Mouse (Mus musculus) ovary, adult 18-20 months (tissue): ENCODE data around the gene Acat3.
"Not testable (repeated sequence)": the region's sequence is repeated elsewhere in the genome, so short reads cannot be mapped to it uniquely, and the experiment has no call there.

ENCODE experiments used
- DNase-seq: peaks from one replicate; pipeline ENCODE4 v3.0.0; 2022; ENCODE audit warnings: low spot score, mixed read lengths

The Acat3 gene

DNA sequence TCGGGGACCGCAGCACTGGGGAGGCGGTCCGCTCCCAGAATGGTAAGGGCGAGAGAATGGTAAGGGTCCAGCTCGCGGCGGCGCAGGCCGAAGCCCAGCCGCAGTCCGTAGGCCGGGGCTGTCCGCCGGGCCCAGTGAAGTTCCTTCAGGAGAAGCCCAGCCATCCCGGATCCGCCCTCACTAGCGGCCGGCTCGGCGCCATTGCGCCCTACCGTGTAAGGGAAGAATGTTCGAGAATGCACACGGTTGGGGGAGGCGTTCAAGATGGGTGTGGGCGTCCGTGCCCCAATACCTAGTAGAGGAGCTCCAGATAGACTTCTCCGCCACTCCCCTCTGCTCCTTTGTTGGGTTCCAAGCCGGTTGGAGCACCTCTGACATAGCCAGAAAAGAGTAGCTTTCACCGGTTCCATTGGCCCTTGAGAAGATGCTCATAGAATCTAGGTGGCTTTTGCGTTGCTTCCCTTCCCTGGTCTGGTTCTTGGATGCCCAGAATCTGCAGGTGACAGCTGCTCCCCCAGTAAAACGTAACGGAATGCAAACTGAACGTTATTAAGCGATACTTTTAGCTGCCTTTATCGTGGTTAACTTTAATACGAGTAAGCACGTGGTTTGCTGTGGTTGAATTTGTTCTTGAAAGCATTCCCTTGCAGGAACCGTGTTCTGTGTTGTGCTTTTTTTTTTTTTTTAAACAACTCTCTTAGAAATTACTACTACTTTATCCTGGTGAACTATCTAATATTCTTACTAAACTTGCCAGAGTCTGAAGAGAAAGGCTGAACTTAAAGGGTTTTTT lies 23.6 kb downstream of the Acat3 start:
- no peak for DNase-seq

DNA sequence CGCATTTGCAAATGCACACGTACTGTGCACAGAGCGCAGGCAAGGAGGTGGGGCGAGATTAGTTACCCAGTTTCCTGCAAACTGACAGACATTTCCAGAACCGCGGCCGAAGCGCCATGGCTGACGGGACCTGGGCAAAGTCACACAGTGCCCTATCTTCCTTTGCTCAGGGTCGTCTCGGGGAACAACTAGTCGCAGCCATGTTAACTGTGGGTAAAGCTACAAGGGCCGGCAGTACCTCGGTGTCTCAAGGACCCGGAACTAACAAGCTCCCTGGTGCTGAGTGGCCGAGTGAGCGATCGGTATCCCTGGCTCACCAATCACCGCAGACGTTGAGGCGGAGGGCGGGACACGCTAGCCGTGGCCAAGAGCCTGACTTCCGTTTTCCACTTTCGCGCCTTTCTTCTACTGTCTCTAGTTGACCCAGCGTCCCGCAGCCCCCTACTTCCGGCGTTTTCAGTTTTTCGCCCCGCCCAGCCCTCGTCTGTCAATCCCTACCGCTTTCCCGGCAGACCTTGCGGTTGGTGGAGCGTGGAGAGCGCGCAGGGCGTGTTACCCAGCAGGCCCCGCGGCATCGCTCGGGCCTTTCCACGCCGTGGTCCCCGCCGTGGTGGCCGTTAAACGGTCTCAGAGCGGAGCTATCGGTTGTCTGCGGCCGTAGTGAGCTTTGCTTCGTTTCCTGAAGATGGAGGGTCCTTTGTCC lies 24.4 kb downstream of the Acat3 start, which contains the start of gene Mrpl18:
TSS of gene Mrpl18 (minus strand) at position 465 of the 703 bp plus-strand sequence.
- DNase-seq = peak; percentile 99

DNA sequence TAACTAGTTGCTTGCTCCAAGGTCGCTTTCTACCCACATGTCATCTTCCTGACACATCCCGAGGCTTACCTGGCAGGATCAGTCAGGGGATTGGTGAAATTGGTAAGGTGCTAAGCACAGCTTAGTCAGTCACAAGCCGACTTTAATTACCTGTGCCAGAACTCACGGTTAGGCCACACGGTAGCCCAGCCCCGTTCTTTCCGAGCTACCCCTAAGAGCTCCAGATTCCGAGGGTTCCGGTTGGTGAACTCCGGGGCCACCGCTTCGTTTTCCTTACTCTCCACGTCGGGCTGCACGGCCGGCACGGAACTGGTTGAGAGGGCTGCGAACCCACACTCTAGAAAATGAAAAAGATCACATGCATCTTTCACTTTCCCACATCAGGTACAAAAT lies 24.9 kb downstream of the Acat3 start, which contains the start of gene Tcp1:
TSS of gene Tcp1 (plus strand) at position 214 of the 393 bp plus-strand sequence.
- no peak for DNase-seq

DNA sequence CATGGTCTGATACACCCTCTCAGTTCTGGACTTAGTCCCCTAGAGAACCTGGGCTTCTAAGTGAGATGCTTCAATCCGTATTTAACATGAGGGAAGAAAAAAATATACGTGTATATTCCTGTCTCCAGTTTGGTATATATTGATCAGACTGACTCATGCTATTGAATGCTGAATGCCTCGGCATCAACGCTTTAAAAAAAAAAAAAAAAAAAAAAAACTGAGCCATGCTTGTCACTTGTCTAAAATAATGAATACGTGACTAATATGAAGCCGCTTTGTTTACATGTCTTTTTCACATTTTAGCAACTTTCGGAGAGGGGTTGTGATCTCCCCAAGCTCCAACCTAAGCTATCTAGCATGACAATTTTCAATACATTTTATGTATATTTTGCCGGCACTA lies 30.0 kb downstream of the Acat3 start:
- DNase-seq = no peak

DNA sequence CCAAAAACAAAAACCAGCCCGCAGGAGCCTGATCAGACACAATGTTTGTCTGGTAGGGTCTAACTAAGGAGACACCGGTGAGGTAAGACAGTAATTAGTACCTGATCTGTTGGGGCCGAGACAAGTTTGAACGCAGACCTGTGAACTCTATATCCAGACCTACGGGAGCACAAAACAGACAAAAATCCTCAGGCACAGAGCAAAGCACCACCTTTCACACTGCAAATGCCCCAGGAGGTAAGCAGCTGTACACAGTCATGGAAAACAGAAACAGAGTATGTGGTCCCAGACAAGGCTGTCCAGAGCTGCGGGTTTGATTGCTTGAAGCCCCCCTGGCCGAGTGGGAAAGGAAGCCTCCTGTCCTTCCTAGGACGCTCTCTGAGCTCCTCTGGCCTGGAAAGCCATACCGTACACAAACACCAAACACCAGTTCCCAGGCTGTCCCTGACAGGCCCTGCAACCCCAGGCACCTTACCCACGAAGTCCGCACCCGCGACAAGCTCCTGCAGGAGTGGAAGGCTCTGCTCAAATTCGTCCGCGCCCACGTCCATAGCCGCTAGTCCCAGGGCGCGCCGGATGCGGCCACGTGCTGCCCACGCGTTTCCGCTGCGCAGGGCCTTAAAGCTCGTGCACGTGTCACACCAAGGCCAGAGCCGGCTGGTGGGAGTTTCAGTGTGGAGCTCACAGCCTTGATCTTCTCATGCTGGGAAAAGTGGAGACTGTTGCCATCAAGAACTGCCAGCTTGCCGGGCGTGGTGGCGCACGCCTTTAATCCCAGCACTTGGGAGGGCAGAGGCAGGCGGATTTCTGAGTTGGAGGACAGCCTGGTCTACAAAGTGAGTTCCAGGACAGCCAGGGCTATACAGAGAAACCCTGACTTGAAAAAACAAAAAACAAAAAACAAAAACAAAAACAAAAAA lies 30.8 kb downstream of the Acat3 start, which contains the start of gene Pnldc1:
TSS of gene Pnldc1 (minus strand) at position 870 of the 920 bp plus-strand sequence.
- DNase-seq = peak; percentile 10

DNA sequence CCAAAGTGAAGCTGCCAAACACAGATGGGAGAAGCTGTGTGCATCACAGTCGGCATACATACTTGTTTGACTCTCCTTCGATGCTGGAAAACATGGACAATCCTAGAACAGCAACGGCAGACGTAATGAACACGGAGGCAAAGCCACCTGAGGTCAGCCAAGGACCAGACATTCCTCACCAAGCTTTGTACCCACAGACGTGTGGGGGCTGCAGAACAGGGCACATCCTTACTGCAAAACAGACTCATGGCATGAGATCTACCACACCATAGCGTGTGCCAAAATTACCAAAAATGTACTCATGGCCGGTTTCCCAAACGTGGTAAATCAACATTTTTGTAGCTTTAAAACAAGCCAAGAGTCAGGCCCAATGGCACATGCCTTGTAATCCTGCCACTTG lies 34.0 kb downstream of the Acat3 start:
- no peak for DNase-seq

DNA sequence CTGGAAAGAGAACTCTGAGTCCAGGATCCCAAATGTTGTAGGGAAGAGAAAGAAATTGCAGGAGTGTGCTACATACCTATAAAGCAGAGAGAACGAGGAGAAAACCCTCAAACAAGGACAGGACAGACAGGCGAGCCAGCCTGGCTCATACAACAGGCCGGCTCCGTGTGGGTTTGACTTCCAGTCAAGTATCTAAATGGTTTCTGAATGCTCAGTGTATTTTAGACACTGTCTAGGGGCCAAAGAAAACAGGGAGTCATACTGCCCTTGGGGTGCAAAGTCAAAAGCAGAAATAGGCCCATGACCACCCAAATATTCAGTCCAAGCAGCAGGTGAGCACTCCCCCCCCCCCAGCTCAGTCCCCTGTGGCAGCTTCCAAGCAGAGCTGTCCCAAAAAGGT lies 34.6 kb downstream of the Acat3 start:
- no peak for DNase-seq

DNA sequence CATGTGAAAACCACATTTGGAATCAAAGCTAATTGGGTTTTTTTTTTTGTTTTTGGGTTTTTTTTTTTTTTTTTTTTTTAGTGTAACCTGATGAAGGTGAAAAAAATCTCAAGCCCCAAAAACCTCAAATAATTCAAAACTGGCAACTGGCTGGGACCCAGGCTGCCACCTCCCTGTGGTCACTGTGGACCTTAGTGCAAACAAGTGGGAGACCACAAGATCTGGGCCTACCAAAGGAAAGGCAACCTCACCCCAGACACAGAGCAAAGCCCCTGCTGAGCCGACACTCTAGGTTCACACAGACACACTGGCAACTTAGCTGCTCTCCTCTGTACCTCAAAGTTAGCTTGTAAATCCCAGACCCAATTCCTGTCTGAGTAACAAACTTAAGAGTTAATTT lies 36.1 kb downstream of the Acat3 start:
- DNase-seq = no peak

DNA sequence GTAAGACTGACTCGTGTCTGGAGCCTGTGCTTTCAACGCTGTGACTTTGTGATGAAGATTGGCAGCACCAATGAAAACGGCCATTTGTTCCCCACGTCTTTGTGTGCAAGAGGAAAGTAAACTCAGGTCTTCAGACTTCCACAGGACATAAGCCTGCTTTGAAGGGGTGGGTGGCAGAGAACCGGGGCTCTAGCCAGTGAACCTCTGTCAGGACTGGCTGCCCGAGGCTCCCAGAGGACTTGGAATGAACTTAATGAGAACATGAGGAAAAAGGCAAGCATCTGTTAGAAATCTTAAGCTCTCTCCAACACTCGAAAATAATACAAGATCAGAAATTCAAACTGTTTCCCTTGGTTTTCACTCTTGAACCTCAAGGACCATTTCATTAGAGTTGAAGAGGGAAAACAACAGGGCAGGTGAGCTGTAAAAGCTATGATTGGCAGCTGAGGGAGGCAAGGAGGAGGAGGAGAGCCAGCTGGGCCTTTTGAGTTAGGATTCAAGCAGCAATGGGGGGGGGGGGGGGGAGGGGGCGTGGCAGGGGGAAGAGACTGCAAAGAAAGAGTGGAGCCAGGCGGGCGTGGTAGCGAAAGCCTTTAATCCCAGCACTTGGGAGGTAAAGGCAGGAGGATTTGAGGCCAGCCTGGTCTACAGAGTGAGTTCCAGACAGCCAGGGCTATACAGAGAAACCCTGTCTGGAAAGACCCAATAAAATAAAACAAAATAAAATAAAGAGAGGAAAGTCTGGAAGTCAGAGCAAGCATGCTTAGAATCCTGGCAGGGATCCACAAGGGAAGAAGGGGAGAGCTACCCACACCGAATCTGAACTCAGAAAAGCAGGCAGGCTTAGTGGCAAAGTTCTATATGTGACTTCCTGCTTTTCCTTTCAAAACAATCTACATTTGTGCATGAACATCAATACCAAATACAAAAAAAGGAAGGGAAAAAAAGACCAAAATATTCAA lies 36.7 kb downstream of the Acat3 start:
- DNase-seq = no peak

DNA sequence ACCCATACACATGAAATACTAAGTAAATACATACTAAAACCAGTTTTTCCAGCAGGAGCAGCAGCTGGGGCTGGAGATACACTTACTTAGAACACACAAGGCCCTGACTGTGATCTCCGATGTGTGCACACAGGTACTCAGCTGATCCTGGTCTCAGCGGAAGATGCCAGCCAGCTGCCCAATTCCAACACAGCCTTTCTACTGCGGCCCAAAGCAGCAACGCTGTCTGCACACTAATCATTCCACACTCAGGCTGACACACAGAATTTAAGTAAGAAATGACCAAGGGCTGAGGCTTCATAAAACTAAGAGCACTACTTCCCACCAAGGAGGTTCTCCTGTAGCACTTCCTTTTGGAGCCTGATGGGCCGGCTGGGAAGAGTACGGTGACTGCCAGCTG lies 38.1 kb downstream of the Acat3 start:
- no peak for DNase-seq

DNA sequence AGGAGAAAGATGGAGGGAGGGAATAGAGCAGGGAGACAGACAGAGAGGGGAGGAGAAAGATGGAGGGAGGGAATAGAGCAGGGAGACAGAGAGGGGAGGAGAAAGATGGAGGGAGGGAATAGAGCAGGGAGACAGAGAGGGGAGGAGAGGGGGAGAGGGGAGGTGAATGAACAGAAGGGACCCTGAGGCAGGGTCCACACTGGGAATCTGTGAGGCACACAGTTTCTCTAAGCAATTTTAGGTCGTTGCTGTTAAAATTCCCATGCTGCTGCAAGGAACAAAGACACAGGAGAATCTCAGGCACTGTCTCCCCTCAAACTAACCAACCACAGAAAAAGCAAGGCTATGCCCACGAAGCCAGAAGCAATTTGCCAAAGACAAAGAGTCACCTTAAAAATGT lies 41.8 kb downstream of the Acat3 start:
- not testable (repeated sequence) for DNase-seq

DNA sequence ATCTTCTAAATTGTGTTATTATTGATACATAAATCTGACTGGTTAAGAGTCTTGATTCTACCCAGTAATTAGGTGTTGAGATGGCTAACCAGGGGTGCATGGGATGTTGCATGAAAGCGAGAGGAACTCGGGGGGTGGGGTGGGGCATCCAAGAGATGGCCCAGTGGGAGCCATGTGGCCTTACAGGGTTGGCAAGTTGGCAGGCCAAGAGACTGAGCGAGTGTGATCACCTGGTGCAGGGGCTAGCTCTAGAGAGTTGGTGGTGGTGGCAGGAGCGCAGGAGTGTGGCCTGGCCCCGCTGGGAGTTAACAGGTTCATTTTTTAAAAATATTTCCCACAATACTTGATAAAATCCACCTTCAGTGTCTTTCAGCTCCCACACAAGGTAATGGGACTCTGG lies 42.7 kb downstream of the Acat3 start:
- no peak for DNase-seq

DNA sequence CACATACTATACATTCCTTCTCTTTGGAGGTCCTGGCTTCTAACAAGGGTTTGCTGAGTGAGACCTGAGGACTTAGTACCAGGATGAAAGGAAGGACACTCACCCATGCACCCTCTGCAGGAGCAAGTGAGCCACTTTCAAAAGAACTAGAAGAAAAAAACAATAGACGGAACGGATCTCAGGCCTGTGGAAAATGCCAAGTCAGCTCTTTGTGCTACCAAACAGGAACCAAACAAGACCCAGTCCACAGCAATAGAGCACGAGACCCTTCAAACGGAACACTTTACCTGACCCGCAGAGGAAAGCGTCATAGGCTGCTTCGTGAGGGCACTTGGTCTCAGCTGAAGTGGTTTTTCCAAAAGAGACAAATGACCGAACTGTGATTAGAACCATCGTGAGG lies 48.4 kb downstream of the Acat3 start:
- no peak for DNase-seq

DNA sequence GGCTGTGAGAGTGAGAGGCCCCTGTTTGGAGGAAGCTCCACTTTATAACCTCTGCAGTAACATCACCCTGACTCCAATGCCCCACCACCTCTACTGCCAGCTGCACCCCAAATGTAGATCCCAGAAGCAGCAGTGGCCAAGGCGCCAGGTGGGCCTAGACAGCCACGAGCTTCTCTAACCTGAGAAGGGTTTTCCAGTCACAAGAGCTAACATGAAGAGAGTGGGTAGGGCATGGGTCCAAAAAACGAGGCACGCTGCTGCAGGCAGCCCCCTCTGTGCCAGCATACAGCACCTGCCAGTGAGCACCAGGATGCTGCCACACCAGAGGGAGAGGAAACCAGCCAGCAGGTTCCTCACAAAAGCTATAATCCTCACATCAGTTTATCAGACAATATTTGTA lies 49.3 kb downstream of the Acat3 start:
- no peak for DNase-seq

DNA sequence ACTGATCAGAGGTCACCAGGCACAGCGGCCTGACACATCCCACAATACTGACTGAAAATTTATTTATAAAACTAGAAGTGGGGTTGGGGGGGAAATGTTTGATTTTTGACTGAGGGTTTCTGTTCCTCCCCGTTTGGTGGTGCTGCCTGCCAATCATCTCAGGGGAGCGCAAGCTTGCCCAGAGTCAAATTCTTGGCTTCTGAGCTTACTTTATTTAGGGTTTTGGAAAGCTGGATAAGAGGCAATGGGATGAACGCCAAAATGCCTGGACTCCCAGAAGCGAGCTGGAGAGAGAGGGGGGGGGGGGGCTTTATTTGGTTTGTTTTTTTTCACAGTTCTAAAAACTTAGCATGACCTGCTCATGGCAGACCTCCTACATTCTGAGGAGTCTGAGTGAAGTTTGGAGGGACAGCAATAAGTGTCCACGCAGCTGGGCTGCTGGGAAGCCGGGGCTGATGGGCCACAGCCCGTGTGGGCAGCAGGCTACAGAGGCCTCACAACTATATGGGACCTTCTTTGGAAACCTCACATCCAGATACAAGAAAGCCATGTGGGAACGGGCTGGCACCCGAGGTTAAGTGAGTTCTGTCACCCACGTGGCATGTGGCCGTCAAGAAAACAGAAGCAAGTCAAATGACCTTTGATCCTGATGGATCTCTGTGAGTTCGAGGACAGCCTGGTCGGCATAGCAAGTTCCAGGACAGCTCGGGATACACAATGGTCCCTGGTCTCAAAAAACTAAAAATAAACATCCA lies 53.2 kb downstream of the Acat3 start:
- no peak for DNase-seq

DNA sequence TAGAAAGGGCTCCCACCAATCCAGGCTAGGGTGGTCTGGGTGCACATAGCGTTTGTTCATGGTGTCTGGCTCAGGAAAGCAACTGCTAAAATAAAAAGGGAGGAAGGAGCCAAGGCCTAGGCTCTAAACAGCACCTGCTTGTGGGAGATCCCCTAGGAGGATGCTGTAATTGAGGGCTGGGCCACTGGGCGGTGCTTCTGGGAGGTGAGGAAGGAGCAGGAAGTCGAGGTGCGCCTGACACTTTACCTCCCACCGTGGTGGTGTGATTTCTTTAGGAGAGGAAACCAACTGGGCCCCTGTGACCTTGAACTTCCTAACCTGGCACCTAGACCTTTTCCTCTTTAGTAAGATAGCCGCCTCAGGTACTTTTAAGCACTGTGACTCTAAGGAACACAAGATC lies 53.8 kb downstream of the Acat3 start:
- DNase-seq = no peak

DNA sequence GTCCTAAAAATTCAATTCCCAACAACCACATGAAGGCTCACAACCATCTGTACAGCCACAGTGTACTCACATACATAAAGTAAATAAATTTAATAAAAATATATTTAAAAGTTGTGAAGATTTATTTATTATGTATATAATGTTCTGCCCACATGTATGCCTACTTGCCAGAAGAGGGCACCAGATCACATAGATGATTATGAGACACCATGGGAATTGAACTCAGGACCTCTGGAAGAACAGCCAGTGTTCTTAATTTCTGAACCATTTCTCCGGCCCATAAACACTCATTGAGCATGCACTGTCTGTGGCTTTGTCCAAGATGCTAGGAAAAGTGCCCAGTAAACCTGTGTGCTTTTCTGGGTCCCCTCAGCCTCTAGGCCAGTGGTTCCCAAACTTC lies 59.2 kb downstream of the Acat3 start:
- no peak for DNase-seq

DNA sequence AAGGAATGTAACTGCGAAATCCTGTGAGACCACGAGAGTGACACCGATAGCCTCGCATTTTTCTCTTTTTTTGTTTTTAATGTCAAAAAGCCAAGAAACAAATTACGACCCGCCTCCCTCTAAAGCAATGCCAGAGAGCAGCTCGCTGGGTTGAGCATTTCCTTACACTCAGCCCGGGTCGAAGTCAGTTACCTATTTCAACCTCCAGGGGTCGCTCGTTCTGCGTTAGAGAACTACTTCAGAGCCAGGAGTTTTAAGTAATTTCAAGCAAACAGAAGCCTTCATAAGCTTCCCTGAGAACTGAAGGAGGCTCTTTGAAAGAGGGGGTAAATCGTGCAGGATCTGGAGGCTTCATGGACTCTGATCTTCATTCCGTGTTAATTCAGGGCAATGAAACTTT lies 60.2 kb downstream of the Acat3 start:
- DNase-seq = peak; percentile 48

DNA sequence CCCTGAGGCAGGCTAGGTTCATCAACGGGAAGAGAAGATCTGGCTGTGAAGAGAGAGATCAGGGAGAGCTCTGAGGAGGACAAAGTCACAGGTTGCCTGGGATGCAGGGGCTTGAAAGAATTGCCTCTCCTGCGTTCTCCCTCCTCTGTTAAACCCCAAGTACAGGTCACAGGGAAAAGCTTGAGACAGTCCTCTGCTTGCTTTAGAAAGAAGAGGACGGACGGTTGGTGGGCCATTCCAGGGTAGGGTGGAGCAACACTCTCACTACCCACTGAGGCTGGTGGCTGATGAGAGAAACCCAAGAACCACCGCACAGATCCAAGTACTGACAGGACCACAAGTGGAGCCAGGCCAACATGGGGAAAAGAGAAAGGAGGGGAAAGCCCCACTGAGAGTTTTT lies 64.7 kb downstream of the Acat3 start, which contains the start of gene Mrgprh:
TSS of gene Mrgprh (plus strand) at position 301 of the 400 bp plus-strand sequence.
- no peak for DNase-seq
